11 mouse cellular contexts compared by ENCODE assay signal in the genomic region with DNA sequence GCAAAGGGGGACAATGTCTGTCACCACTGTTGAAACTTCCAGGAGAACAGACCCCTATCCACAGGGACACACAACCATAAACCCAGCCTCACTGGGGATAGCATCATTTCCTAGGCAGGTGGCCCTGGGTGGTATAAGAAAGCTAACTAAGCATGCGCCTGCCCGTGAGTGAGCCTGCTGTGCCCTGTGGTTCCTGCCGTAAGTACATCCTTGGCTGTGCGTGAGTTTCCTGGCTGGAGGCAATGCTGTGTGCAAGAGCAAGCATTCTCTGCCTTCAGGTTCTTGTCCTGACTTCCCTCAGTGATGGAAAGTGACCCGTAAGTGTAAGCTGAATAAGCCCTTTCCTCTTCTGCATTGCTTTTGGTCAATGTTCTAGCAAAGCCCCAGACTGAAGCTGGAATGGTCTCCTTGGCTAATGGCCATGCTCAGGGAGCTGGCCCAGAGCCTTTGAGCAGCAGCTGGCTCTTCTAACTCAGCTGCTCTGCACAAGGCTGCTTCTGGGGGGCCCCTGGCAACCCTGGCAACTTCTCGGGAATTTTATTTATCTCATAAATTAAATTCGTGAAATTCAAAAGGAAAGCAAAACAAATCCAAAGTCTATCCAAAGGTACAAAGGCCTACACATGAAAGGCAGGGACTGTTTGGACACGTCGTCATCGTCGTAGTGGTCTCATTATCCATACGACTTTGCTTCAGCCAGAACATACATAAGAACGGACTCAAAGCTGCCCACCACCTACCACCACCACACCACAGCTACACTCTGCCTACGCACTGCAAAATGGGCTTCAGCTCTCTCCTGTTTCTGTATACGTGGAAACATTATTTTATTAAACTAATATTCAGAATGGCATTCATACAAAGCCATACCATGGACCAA. TPM values are rescaled to one million over a fixed set of nuclear protein-coding genes. Genes with fewer than 3 reads are reported as not detected.
A peak's percentile ranks its signal among the peaks of the same experiment; 100 is the strongest.
DNase-seq lines count a peak whose midpoint lies in the region; ATAC-seq and TF ChIP-seq lines count a peak whose summit lies in the region.
"Had no signal": no experiment of that assay in that cellular context is flagged by ENCODE, and none has a peak within 500 bp of the region (broad histone marks: within the 10 kb centered on the region; RNA-seq: fewer than 3 reads in every experiment).

No protein-coding gene starts in this region.

- peak overlapping the region; percentile 24 for H3K27ac ChIP-seq in midbrain, embryonic 10.5 days (replicated peaks)
- H3K27ac ChIP-seq in midbrain, embryonic 11.5 days (ENCODE audit: low read depth, low read length): no peak overlapping the region
- 0 out of 2 replicates have a peak overlapping the region, but pooled peaks have one; percentile 31 for H3K27ac ChIP-seq in limb, embryonic 12.5 days
- 0 out of 2 replicates have a peak overlapping the region, but pooled peaks have one; percentile 8 for H3K27ac ChIP-seq in stomach, postnatal 0 days (replicated peaks)

- TF ChIP-seq CTCF in stomach, postnatal 0 days (IDR thresholded peaks at IDR 0.05; ENCODE audit: low read depth): no peak

- no peak overlapping the region for H3K4me2 ChIP-seq in midbrain, embryonic 11.5 days
- no peak overlapping the region for H3K4me2 ChIP-seq in limb, embryonic 12.5 days
- H3K4me2 ChIP-seq in stomach, postnatal 0 days (replicated peaks; ENCODE audit: low read depth): no peak overlapping the region

- H3K36me3 ChIP-seq in midbrain, embryonic 10.5 days: no peaks in the 10 kb centered on the region
- H3K36me3 ChIP-seq in midbrain, embryonic 11.5 days (ENCODE audit: control insufficient read depth, insufficient read depth, low read length): no peaks in the 10 kb centered on the region
- H3K36me3 ChIP-seq in limb, embryonic 12.5 days: no peaks in the 10 kb centered on the region
- no peaks in the 10 kb centered on the region for H3K36me3 ChIP-seq in stomach, postnatal 0 days (ENCODE audit: control insufficient read depth, insufficient read depth, low read length)

- H3K4me3 ChIP-seq in midbrain, embryonic 10.5 days: no peak overlapping the region
- no peak overlapping the region for H3K4me3 ChIP-seq in midbrain, embryonic 11.5 days (ENCODE audit: low read depth, low read length)
- H3K4me3 ChIP-seq in limb, embryonic 12.5 days (replicated peaks): no peak overlapping the region
- no peak overlapping the region for H3K4me3 ChIP-seq in stomach, postnatal 0 days (ENCODE audit: low read depth, low read length)

- intact Hi-C loops in gastrocnemius, postnatal 14 days (cut with DNase I; ENCODE audit: low total_unique reads): no loop called here
- intact Hi-C loops in gastrocnemius, postnatal 36 days (cut with DNase I): no loop called here

- peaks cover 56% of the 10 kb centered on the region for H3K4me1 ChIP-seq in midbrain, embryonic 10.5 days
- peaks cover 7% of the 10 kb centered on the region; the same call in 1 of the 2 replicates for H3K4me1 ChIP-seq in midbrain, embryonic 11.5 days (ENCODE audit: control insufficient read depth, insufficient read depth, low read length)
- peaks cover 41% of the 10 kb centered on the region for H3K4me1 ChIP-seq in limb, embryonic 12.5 days (replicated peaks)
- H3K4me1 ChIP-seq in stomach, postnatal 0 days (replicated peaks; ENCODE audit: control insufficient read depth, insufficient read depth): 0 out of 2 replicates have a peak, but pooled peaks cover 3% of the 10 kb centered on the region

- no peaks in the 10 kb centered on the region for H3K9me3 ChIP-seq in midbrain, embryonic 10.5 days (replicated peaks)
- H3K9me3 ChIP-seq in midbrain, embryonic 11.5 days (ENCODE audit: control insufficient read depth, low read length): no peaks in the 10 kb centered on the region
- H3K9me3 ChIP-seq in limb, embryonic 12.5 days: no peaks in the 10 kb centered on the region
- no peaks in the 10 kb centered on the region for H3K9me3 ChIP-seq in stomach, postnatal 0 days (ENCODE audit: control insufficient read depth, low read length)

- TF ChIP-seq EP300 in stomach, postnatal 0 days (optimal IDR thresholded peaks at IDR 0.05): no peak

- H3K27me3 ChIP-seq in midbrain, embryonic 10.5 days (ENCODE audit: low read depth, poor library complexity, severe bottlenecking): peaks cover 28% of the 10 kb centered on the region
- H3K27me3 ChIP-seq in midbrain, embryonic 11.5 days (ENCODE audit: control insufficient read depth, insufficient read depth, low read length): no peaks in the 10 kb centered on the region
- no peaks in the 10 kb centered on the region; the same call in 1 of the 2 replicates for H3K27me3 ChIP-seq in limb, embryonic 12.5 days
- H3K27me3 ChIP-seq in stomach, postnatal 0 days (ENCODE audit: control insufficient read depth, insufficient read depth, low read length): no peaks in the 10 kb centered on the region
- H3K27me3 ChIP-seq: CH12.LX had no signal

- no peak for ATAC-seq in midbrain, embryonic 11.5 days (ENCODE audit: low FRiP score)
- ATAC-seq in limb, embryonic 12.5 days (ENCODE audit: insufficient number of reproducible peaks, insufficient read depth, low FRiP score, low TSS enrichment, low read depth): no peak
- no peak for ATAC-seq in stomach, postnatal 0 days (ENCODE audit: low FRiP score, low TSS enrichment)

- H3K9ac ChIP-seq in midbrain, embryonic 11.5 days (ENCODE audit: low read length): no peak overlapping the region
- no peak overlapping the region for H3K9ac ChIP-seq in limb, embryonic 12.5 days (replicated peaks)
- H3K9ac ChIP-seq in stomach, postnatal 0 days (ENCODE audit: low read length): no peak overlapping the region

- DNase-seq in gastrocnemius, postnatal 14 days: peak; percentile 46
- no peak for DNase-seq in gastrocnemius, postnatal 36 days
- no peak for DNase-seq in midbrain, embryonic 10.5 days (ENCODE audit: low spot score)
- no peak for DNase-seq in midbrain, embryonic 11.5 days (ENCODE audit: low spot score, missing footprints)
- no peak for DNase-seq in stomach, postnatal 0 days (ENCODE audit: low spot score)
- no peak for DNase-seq in adrenal gland, adult 18-20 months (ENCODE audit: low spot score in 2 of 2)
- no peak for DNase-seq in left cerebral cortex, adult 9 months (ENCODE audit: low spot score in 2 of 2)

- WGBS in midbrain, embryonic 10.5 days: 75% methylated on average over 15 of the region's 15 CpGs
- 69% methylated on average over 15 of the region's 15 CpGs for WGBS in midbrain, embryonic 11.5 days
- 65% methylated on average over 15 of the region's 15 CpGs for WGBS in limb, embryonic 12.5 days
- WGBS in stomach, postnatal 0 days: 48% methylated on average over 15 of the region's 15 CpGs

RNA-seq across cellular contexts. Expression of a gene that starts 50.7 kb away (rescaled TPM):
- total RNA-seq in gastrocnemius, postnatal 14 days (2021): not detected
- total RNA-seq in gastrocnemius, postnatal 36 days (2021): not detected
- 0.43 and 0.60 TPM in 2 replicates for polyA plus RNA-seq in midbrain, embryonic 10.5 days (2016; fragmentation: Nextera tagmentation; extraction: Ambion mirVana)
- 0.34 and 0.55 TPM in 2 replicates for polyA plus RNA-seq in midbrain, embryonic 11.5 days (2014; fragmentation: Nextera tagmentation; extraction: Ambion mirVana)
- 1.1 and 1.3 TPM in 2 replicates for polyA plus RNA-seq in limb, embryonic 12.5 days (2016; fragmentation: Nextera tagmentation; extraction: Ambion mirVana)
- polyA plus RNA-seq in stomach, postnatal 0 days (2015; fragmentation: Nextera tagmentation; extraction: Ambion mirVana): 0.57 and 0.67 TPM in 2 replicates
- total RNA-seq in adrenal gland, adult 18-20 months (2021): under 1 TPM; 0.13 to 0.22 TPM
- total RNA-seq: common myeloid progenitor, adult 5-6 weeks; layer of hippocampus, adult 8-10 months had no signal
